Mouse (Mus musculus): Measurements from ENCODE around the gene Nelfb.

Gene Nelfb

DNA sequence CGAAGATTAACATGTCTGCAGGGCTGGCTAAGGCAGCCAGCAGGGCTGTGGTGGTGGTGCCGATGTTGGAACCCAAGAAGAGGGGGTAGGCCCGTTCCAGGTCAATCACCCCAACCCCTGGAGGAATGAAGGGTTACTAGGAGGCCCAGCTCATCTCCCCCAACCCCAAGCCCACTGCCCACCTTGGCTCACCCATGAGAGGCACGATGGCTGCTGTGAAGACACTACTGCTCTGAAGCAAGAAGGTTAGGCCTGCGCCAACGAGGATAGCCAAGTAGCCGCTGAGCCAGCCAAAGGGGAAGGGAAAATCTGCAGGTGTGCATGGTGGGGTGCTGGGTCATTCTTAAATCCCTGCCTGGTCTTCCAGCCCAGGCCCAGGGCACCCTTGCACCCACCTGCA lies 19.3 kb upstream of the Nelfb start:
- no peak for DNase-seq (ENCODE audit: low spot score in 2 of 2)

DNA sequence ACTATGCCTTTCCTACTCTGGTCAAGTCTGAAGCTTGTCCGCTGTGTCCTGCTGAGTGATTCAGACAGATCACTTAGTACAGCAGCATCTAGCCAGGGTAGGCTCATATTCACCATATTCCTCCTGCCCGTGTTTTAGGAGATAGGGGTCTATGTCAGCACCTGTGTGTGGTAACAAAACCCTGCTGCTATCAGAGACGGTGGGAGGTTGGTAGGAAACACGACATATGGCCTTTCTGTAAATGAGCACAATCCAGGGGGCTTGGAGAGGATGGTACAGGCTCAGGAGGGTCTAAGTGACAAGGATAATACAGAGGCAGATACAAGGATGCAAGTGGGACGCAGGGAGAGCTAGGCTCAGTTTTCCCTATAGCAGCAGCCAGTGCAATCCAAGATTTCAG lies 18.3 kb upstream of the Nelfb start:
- DNase-seq (ENCODE audit: low spot score in 2 of 2), result no peak

GRCm38 (mm10) chr2:25228995-25229530 lies 17.8 kb upstream of the Nelfb start:
- no peak for DNase-seq (ENCODE audit: low spot score in 2 of 2)

DNA sequence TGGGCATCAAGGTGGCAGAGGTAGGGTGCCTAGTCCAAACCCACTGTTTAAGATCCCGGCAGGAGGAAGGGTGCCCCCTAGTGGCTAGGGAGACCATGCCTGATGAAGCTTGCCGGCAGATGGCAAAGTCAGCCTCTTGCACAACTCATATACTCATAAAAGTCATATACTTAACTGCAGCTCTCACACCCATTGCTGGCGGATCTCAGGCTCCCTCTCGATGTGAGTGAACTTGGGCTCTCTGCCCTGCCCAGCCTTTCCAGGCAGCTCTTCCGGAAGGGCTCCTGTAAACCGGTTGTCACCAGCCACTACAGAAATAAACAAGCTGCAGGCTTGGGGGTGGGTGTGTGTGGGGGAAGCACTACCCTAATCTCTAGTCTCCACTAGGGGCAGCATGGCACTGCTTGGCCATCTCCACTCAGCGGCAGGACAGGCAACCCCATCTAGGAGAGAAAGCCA lies 17.2 kb upstream of the Nelfb start:
- DNase-seq (ENCODE audit: low spot score in 2 of 2), result peak; percentile 90 to 94

- no peak for DNase-seq (ENCODE audit: low spot score in 2 of 2)
Measured at GRCm38 (mm10) chr2:25227406-25227805, 16.1 kb upstream of the Nelfb start.

- DNase-seq (ENCODE audit: low spot score in 2 of 2), result no peak
Measured at GRCm38 (mm10) chr2:25226864-25227263, 15.6 kb upstream of the Nelfb start.

DNA sequence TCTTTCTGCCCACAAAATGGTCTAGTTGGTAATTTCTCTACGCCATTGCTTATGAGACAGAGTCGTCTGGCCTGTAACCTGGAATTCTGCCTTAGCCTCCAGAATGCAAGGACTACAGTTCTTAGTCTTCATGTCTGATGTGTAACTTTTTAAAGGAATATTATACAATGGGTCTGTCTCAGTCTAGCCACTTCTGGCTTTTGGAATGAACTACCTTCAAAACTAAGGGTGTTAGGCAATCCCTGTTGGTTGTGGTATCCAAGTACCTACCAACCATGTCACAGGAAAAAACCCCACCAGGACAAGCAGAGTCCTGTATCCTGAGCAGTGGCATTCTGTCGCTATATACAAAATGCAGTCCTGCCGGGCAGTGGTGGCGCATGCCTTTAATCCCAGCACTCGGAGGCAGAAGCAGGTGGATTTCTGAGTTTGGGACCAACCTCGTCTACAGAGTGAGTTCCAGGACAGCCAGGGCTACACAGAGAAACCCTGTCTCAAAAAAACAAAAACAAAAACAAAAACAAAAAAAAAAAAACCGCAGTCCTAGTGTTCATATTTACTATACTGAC lies 14.6 kb upstream of the Nelfb start:
- DNase-seq (ENCODE audit: low spot score in 2 of 2), result no peak

DNA sequence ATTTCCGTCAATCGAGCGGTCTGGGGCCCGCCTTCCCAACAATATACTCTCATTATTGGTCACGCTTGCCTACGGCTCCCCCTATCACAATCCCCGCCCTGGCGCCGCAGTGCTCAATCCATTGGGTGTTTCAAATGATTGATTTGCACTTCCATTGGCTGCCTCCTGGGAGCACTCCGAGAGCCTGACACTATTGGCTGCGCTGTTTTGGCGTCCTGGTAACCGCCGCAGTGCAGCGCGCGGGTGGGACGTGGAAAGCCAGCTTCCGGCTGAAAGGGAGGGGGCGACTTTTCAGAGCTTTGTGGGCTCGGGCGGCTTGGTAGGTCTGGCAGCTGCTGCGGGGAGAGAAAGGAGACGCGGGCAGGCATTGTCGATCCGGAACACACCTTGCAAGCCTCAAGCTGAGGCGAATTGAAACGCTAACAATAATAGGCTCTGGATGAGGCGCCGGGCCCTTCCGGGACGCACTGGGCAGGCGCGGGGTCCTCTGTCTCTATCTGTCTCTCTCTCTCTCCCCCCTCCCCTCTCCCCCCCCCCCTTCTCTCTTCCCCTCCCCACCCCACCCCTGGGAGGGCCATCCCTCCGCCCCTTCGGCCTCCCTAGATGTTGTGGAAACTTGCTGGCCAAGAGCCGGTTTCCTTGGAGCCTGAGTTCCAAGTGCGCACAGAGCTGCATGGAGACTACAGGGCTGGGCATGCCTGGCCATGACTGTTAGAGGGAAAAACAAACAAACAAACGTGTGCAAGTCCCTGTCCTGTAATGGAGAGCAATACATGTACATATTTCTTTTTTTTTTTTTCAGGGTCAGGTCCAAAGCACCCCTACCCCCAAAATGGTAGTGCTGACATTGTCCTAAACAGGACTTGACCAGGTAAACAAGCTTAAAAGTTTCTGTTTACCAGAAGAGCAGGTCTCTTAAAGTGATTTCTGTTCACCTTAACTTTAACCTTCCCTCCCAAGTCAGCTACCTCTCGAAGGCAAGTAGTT lies 13.8 kb upstream of the Nelfb start:
- DNase-seq (ENCODE audit: low spot score in 2 of 2), result peak in 1 of 2 experiments; percentile 96

GRCm38 (mm10) chr2:25224492-25224765 lies 13.1 kb upstream of the Nelfb start, which contains the start of gene Tubb4b:
Tubb4b (minus strand) TSS chr2:25224702.
- peak in 1 of 2 experiments; percentile 91 for DNase-seq (ENCODE audit: low spot score in 2 of 2)

- peak; percentile 86 to 94 for DNase-seq (ENCODE audit: low spot score in 2 of 2)
Measured at GRCm38 (mm10) chr2:25223681-25224491, 12.6 kb upstream of the Nelfb start.

GRCm38 (mm10) chr2:25221331-25221772 lies 10.1 kb upstream of the Nelfb start:
- DNase-seq (ENCODE audit: low spot score in 2 of 2), result no peak

GRCm38 (mm10) chr2:25218445-25218844 lies 7.2 kb upstream of the Nelfb start, which contains the start of gene Fam166a:
Fam166a (plus strand) TSS chr2:25218745.
- no peak for DNase-seq (ENCODE audit: low spot score in 2 of 2)

- DNase-seq (ENCODE audit: low spot score in 2 of 2), result no peak
Measured at GRCm38 (mm10) chr2:25217666-25218065, 6.4 kb upstream of the Nelfb start.

- DNase-seq (ENCODE audit: low spot score in 2 of 2), result no peak
Measured at GRCm38 (mm10) chr2:25214444-25214843, 3.2 kb upstream of the Nelfb start, which contains the start of gene Stpg3. Stpg3 (minus strand) TSS chr2:25214637.

- DNase-seq (ENCODE audit: low spot score in 2 of 2), result no peak
Measured at GRCm38 (mm10) chr2:25213266-25213865, 2.1 kb upstream of the Nelfb start.

- peak in 1 of 2 experiments; percentile 38 for DNase-seq (ENCODE audit: low spot score in 2 of 2)
Measured at GRCm38 (mm10) chr2:25210686-25211085, 603 bp downstream of the Nelfb start.

DNA sequence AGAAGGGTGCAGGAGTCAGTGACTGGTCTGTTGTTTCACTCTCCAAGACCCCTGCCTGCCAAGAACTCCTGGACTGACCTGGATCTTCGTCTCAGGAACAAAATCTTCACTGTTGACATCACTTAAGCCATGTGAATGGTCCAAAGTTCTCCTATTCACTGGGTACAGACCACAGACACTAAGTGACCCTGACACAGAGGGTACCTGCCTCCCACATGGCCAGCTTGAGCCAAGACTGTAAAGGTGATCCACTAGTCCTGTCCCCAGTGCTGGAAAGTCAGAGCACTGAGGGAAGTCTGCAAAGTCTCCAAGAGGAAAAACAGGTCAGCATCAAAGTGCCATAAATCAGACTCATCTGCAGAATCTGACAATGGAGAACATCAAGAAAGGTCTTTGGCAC lies 3.7 kb downstream of the Nelfb start:
- DNase-seq (ENCODE audit: low spot score in 2 of 2), result no peak

DNA sequence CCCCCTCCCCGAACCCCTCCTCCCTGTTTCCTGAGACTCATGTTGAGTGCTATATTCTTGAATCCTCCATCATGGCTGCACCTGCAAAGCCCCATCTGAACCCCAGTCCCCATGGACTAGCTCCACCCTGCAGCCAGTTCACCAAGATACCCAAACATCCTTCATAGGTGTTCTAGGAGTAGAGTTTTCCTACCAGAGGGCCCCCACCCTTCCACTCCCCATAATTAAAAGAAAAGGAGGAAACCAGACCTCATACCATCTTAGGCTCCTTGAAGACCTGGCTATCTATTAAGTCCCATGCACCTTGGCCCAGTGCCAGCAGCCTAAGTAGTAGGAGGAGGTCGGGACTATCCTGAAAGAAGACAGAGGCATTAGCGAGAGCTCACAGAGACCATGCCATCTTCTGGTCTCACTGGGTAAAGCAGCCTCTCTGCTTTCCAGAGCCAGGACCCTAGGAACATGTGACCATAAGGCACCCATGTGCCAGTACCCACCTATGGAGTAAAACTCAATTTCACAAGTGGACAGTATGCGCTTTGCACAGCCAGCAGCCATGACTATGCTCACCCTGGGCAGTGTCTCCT lies 7.6 kb downstream of the Nelfb start:
- DNase-seq (ENCODE audit: low spot score in 2 of 2), result peak in 1 of 2 experiments; percentile 75

GRCm38 (mm10) chr2:25200631-25201030 lies 10.7 kb downstream of the Nelfb start:
- DNase-seq (ENCODE audit: low spot score in 2 of 2), result no peak

GRCm38 (mm10) chr2:25197946-25198345 lies 13.3 kb downstream of the Nelfb start:
- DNase-seq (ENCODE audit: low spot score in 2 of 2), result no peak

- DNase-seq (ENCODE audit: low spot score in 2 of 2), result no peak
Measured at GRCm38 (mm10) chr2:25197191-25197590, 14.1 kb downstream of the Nelfb start.
